Mouse (Mus musculus): ENCODE measurements around the gene Vps37d. TPM values are rescaled to one million over a fixed set of nuclear protein-coding genes. Genes with fewer than 3 reads are reported as not detected.
A peak's percentile ranks its signal among the peaks of the same experiment; 100 is the strongest.
"Not testable (repeated sequence)": the region's sequence is repeated elsewhere in the genome, so short reads cannot be mapped to it uniquely, and the experiment has no call there.

The Vps37d gene
- polyA plus RNA-seq, 1 experiment from 2014 or later: 18.1 TPM

DNA sequence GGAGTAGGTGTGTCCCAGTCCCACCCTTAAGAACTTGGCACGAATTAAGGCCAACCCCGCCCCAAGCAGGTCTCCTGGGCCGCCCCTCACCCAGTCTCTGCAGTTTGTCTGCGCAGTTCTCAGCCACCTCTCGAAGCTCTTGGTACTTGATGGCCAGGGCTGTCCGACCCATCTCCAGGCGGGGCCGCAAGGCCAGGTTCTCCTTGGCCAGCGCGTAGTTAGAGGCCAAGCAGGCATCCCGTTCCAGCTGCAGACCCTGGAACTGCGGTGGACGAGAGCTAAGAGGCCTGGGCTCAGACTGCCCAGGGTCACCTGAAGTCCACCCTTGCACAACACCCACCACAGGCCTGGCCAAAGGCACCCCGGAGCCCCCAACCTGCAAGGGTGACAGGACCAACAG is 1.7 kb downstream of the Vps37d start:
- in situ Hi-C loops (cut with MboI; ENCODE audit: low pct_unique_long_range_greater_than_20kb): no loop called here
- POLR2A ChIA-PET: interaction anchor here (1.4 kb wide), 1 partner anchor 8 kb away, joined by 4 read pairs; no protein-coding TSS in a partner anchor
- CTCF ChIA-PET: interaction anchor here (1.1 to 3.8 kb wide), 5 partner anchors 9 to 63 kb away, joined by 3 to 26 read pairs (median 8); no protein-coding TSS in a partner anchor
- ATAC-seq (no peak), DNase-seq (ENCODE audit: low read depth, low spot score) (no peak)
- H3K27me3 ChIP-seq: no peaks in the 10 kb centered on the region
- no peak for TF ChIP-seq CTCF (IDR thresholded peaks at IDR 0.05)

- ChIA-PET CTCF (interaction anchor here (1.0 to 3.8 kb wide), 3 partner anchors 18 to 60 kb away, joined by 4 to 26 read pairs (median 4); no protein-coding TSS in a partner anchor), POLR2A (no interaction called here)
- DNase-seq (ENCODE audit: low read depth, low spot score) (no peak), ATAC-seq (no peak)
- TF ChIP-seq CTCF (IDR thresholded peaks at IDR 0.05): no peak
- in situ Hi-C loops (cut with MboI; ENCODE audit: low pct_unique_long_range_greater_than_20kb): no loop called here
- H3K27me3 ChIP-seq: no peaks in the 10 kb centered on the region
Measured at GRCm38 (mm10) chr5:135075655-135076054, 2.4 kb downstream of the Vps37d start.

DNA sequence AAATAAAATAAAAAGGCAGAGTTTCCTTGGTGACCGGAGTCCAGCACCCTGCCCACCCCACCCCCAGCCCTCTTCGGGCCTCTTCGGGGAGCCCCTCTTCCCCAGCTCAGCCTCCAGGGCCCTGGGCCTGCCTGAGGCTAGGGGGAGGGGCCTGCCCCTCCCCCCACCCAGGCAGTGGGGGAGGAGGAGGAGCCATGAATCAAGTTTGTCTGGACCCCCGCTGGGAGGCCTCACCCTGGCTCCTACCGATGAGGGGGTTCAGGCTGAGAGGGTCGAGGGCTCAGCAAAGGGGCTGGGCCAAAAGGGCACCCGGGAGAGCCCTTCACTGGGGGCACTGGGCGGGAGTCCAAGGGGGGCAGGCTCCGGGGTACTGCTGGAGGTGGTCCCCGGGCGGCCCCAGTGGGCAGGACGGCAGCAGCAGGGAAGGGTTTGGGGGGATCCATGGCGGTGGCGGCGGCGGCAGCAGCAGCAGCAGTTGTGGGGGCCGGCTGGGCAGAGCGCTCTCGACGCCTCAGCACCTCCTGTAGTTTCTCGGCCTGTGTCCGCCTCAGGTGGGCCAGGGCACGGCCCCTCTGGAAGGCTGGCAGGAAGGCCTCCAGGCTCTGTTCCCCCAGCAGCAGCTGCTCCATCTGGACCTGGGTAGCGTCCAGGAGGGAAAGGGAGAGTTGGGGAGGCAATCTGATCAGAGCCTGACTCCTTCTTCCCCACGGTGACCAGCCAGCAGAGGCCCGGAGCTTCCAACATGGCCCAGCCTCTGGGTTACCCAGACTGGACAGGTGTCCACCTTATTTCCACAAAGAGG is 4.5 kb downstream of the Vps37d start:
- in situ Hi-C loops (cut with MboI; ENCODE audit: low pct_unique_long_range_greater_than_20kb): loop anchor here (5.0 kb wide), 1 partner anchor 51 kb away; the partner anchor contains the start of gene Stx1a
- ChIA-PET CTCF (no interaction called here), POLR2A (no interaction called here)
- no peaks in the 10 kb centered on the region for H3K27me3 ChIP-seq
- DNase-seq (ENCODE audit: low read depth, low spot score) (no peak), ATAC-seq (no peak)
- TF ChIP-seq CTCF (IDR thresholded peaks at IDR 0.05): no peak

DNA sequence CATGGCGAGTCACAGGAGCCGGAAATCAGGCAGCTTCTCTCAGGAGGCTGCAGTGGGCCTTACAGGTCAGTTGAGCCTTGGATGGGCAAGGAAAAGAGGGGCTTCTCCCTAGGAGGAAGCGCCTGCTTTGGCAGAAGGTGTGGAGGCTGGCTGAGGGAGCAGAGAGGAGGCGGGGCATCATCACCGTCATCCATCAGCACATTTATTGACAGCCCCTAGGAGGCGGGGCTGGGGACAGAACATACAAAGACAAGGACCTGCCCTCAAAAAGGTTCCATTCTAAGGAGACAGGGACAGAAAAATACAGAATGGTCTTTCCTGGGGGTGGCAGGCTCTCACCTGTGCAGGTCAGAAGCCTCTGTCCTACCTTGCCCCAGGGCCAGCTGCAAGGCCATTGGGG is 5.3 kb downstream of the Vps37d start:
- CTCF ChIA-PET: no interaction called here
- DNase-seq (ENCODE audit: low read depth, low spot score) (no peak), ATAC-seq (no peak)
- TF ChIP-seq CTCF (IDR thresholded peaks at IDR 0.05): no peak
- in situ Hi-C loops (cut with MboI; ENCODE audit: low pct_unique_long_range_greater_than_20kb): loop anchor here (5.0 kb wide), 1 partner anchor 50 kb away; the partner anchor contains the start of gene Stx1a
- POLR2A ChIA-PET: no interaction called here
- no peaks in the 10 kb centered on the region for H3K27me3 ChIP-seq

DNA sequence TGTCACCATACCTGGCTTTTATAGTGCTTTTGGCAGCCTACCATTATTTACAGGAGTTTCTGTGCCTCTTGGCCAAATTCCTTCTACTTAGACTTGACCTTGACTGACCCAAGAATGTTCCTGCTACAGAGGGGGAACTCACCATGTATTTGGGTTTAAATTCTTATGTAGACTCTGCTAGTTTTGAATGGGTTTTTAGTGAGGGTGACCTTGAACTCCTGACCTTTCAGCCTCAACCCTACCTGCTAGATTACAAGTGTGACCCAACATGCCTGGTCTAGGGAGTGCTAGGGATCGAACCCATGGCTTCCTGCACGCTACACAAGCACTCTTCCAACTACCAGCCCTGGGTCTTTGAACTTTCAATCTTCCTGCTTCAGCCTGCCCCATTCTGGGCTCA is 6.0 kb downstream of the Vps37d start:
- POLR2A ChIA-PET: no interaction called here
- no peaks in the 10 kb centered on the region for H3K27me3 ChIP-seq
- no peak for TF ChIP-seq CTCF (IDR thresholded peaks at IDR 0.05)
- no peak for DNase-seq (ENCODE audit: low read depth, low spot score)
- CTCF ChIA-PET: no interaction called here
- ATAC-seq: no peak
- in situ Hi-C loops (cut with MboI; ENCODE audit: low pct_unique_long_range_greater_than_20kb): loop anchor here (5.0 kb wide), 1 partner anchor 50 kb away; the partner anchor contains the start of gene Stx1a

- in situ Hi-C loops (cut with MboI; ENCODE audit: low pct_unique_long_range_greater_than_20kb): loop anchor here (5.0 kb wide), 1 partner anchor 48 kb away; the partner anchor contains the start of gene Stx1a
- no peak for ATAC-seq
- ChIA-PET POLR2A (no interaction called here), CTCF (no interaction called here)
- no peak for TF ChIP-seq CTCF (IDR thresholded peaks at IDR 0.05)
- H3K27me3 ChIP-seq: no peaks in the 10 kb centered on the region
- no peak for DNase-seq (ENCODE audit: low read depth, low spot score)
Measured at GRCm38 (mm10) chr5:135070448-135070847, 7.6 kb downstream of the Vps37d start.

DNA sequence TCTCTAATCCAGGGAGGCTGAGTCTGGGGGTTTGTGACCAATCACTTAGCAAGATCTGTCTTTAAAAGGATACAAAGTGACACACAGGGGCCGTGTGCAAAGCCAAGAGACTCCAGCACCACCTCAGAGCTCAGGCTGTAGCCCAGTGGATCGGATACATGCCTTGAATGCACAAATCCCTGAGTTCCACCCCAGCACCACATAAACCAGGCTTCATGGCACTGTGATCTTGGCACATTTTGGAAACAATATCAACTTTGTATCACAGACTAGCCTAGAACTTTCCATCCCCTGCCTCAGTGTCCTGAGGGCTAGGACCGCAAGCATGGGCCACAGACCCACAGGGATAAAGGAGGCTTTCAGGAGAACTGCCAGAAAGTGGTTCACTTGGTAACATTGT is 12.1 kb downstream of the Vps37d start:
- ATAC-seq: no peak
- in situ Hi-C loops (cut with MboI; ENCODE audit: low pct_unique_long_range_greater_than_20kb): no loop called here
- DNase-seq (ENCODE audit: low read depth, low spot score): no peak
- TF ChIP-seq CTCF (IDR thresholded peaks at IDR 0.05): no peak
- ChIA-PET CTCF (no interaction called here), POLR2A (interaction anchor here (1.0 kb wide), 1 partner anchor 33 kb away, joined by 3 read pairs; no protein-coding TSS in a partner anchor)
- H3K27me3 ChIP-seq: no peaks in the 10 kb centered on the region

DNA sequence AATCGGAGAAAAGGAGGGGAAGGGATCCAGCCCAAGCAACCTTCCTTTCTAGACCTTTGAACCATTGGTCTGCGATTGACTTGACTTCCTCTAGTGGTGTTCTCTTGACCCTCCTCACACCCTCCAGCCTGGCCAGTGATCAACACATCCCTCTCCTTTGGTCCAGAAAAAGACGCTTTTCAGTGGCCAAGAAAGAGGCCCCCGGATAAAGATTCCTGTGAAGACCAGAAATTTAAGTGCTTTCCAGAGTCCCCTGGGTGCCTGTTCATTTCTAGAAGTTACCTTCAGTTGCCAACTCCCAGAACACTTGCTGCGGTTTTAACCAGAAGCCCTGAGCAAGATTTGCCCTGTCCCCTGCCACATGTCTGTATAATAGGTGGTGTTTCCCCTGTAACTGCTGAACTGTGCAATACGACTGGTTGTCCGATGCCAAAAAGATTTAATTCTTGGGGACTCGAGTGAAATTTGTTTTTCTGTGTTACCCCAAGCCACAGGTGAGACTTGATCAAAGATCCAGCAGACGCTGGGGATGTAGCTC is 13.1 kb downstream of the Vps37d start, which contains the start of gene Bud23:
Gene Bud23, minus strand, starts transcription at position 51 of the 538 bp plus-strand sequence.
- in situ Hi-C loops (cut with MboI; ENCODE audit: low pct_unique_long_range_greater_than_20kb); DNase-seq (ENCODE audit: low read depth, low spot score); H3K27me3 ChIP-seq; ATAC-seq; CTCF ChIA-PET: not testable (repeated sequence)
- POLR2A ChIA-PET: interaction anchor here (0.6 to 1.2 kb wide), 2 partner anchors 42 to 52 kb away, joined by 3 to 4 read pairs; partner anchors contain the start of gene Stx1a

DNA sequence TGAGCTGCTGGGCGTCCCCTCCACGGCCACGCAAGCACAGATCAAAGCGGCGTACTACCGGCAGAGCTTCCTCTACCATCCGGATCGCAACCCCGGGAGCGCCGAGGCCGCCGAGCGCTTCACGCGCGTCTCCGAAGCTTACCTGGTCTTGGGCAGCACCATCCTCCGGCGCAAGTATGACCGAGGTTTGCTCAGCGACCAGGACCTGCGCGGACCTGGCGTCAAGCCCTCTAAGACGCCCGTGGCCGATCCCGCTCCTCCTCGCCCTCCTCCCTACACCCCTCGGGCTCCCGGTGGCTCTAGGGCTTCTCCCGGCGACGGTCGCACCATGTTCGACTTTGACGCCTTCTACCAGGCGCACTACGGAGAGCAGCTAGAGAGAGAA is 13.7 kb downstream of the Vps37d start:
- CTCF ChIA-PET: no interaction called here
- TF ChIP-seq CTCF (IDR thresholded peaks at IDR 0.05): no peak
- in situ Hi-C loops (cut with MboI; ENCODE audit: low pct_unique_long_range_greater_than_20kb): no loop called here
- no peak for DNase-seq (ENCODE audit: low read depth, low spot score)
- POLR2A ChIA-PET: interaction anchor here (0.6 to 1.2 kb wide), 5 partner anchors 41 to 191 kb away, joined by 3 to 4 read pairs (median 3); partner anchors contain the start of gene Stx1a
- peak; percentile 41 for ATAC-seq
- H3K27me3 ChIP-seq: no peaks in the 10 kb centered on the region

- POLR2A ChIA-PET: interaction anchor here (0.6 to 1.2 kb wide), 6 partner anchors 41 to 191 kb away, joined by 3 to 4 read pairs (median 3); partner anchors contain the start of gene Stx1a
- no peak for TF ChIP-seq CTCF (IDR thresholded peaks at IDR 0.05)
Measured at GRCm38 (mm10) chr5:135063629-135064381, 14.3 kb downstream of the Vps37d start, which contains the start of gene Dnajc30. Gene Dnajc30 (plus strand): TSS chr5:135064202.

More at GRCm38 (mm10) chr5:135063629-135064381, 14.3 kb downstream of the Vps37d start, which contains the start of gene Dnajc30:
- H3K27me3 ChIP-seq: no peaks in the 10 kb centered on the region
- CTCF ChIA-PET: interaction anchor here (1.0 kb wide), 1 partner anchor 48 kb away, joined by 3 read pairs; no protein-coding TSS in a partner anchor
- ATAC-seq: peak; percentile 95
- in situ Hi-C loops (cut with MboI; ENCODE audit: low pct_unique_long_range_greater_than_20kb): no loop called here
- peak; percentile 85 for DNase-seq (ENCODE audit: low read depth, low spot score)
